Mouse (Mus musculus): Measurements from ENCODE around the gene Nup214.
"Not testable (repeated sequence)": the region's sequence is repeated elsewhere in the genome, so short reads cannot be mapped to it uniquely, and the experiment has no call there.

The Nup214 gene

GRCm38 (mm10) chr2:31963491-31963890 is 10.7 kb upstream of the Nup214 start:
- no peak for DNase-seq (ENCODE audit: low spot score in 2 of 2)

- no peak for DNase-seq (ENCODE audit: low spot score in 2 of 2)
Measured at GRCm38 (mm10) chr2:31964191-31964590, 10.0 kb upstream of the Nup214 start.

GRCm38 (mm10) chr2:31965110-31965509 is 9.1 kb upstream of the Nup214 start:
- DNase-seq (ENCODE audit: low spot score in 2 of 2), result no peak

GRCm38 (mm10) chr2:31966801-31967200 is 7.4 kb upstream of the Nup214 start:
- no peak for DNase-seq (ENCODE audit: low spot score in 2 of 2)

- DNase-seq (ENCODE audit: low spot score in 2 of 2), result no peak
Measured at GRCm38 (mm10) chr2:31972589-31972988, 1.6 kb upstream of the Nup214 start.

- DNase-seq (ENCODE audit: low spot score in 2 of 2), result no peak
Measured at GRCm38 (mm10) chr2:31974809-31975371, 654 bp downstream of the Nup214 start.

- DNase-seq (ENCODE audit: low spot score in 2 of 2), result no peak
Measured at GRCm38 (mm10) chr2:31987774-31988173, 13.5 kb downstream of the Nup214 start.

GRCm38 (mm10) chr2:31990961-31991360 is 16.7 kb downstream of the Nup214 start:
- DNase-seq (ENCODE audit: low spot score in 2 of 2), result no peak

GRCm38 (mm10) chr2:31994896-31995295 is 20.7 kb downstream of the Nup214 start:
- no peak for DNase-seq (ENCODE audit: low spot score in 2 of 2)

GRCm38 (mm10) chr2:31996060-31996459 is 21.8 kb downstream of the Nup214 start:
- DNase-seq (ENCODE audit: low spot score in 2 of 2), result no peak

GRCm38 (mm10) chr2:31997539-31997938 is 23.3 kb downstream of the Nup214 start:
- DNase-seq (ENCODE audit: low spot score in 2 of 2), result no peak

- no peak for DNase-seq (ENCODE audit: low spot score in 2 of 2)
Measured at GRCm38 (mm10) chr2:31998443-31998842, 24.2 kb downstream of the Nup214 start.

GRCm38 (mm10) chr2:32008311-32008710 is 34.1 kb downstream of the Nup214 start:
- DNase-seq (ENCODE audit: low spot score in 2 of 2), result no peak

GRCm38 (mm10) chr2:32008716-32009115 is 34.5 kb downstream of the Nup214 start:
- no peak for DNase-seq (ENCODE audit: low spot score in 2 of 2)

- DNase-seq (ENCODE audit: low spot score in 2 of 2), result no peak
Measured at GRCm38 (mm10) chr2:32019704-32020103, 45.5 kb downstream of the Nup214 start.

GRCm38 (mm10) chr2:32020229-32020628 is 46.0 kb downstream of the Nup214 start:
- DNase-seq (ENCODE audit: low spot score in 2 of 2), result no peak

- no peak for DNase-seq (ENCODE audit: low spot score in 2 of 2)
Measured at GRCm38 (mm10) chr2:32024372-32024771, 50.1 kb downstream of the Nup214 start.

GRCm38 (mm10) chr2:32029636-32030035 is 55.4 kb downstream of the Nup214 start:
- DNase-seq (ENCODE audit: low spot score in 2 of 2), result peak in 1 of 2 experiments; percentile 29

GRCm38 (mm10) chr2:32033436-32033835 is 59.2 kb downstream of the Nup214 start:
- no peak for DNase-seq (ENCODE audit: low spot score in 2 of 2)

GRCm38 (mm10) chr2:32034206-32034605 is 60.0 kb downstream of the Nup214 start:
- DNase-seq (ENCODE audit: low spot score in 2 of 2), result no peak

- DNase-seq (ENCODE audit: low spot score in 2 of 2), result no peak
Measured at GRCm38 (mm10) chr2:32037279-32037858, 63.1 kb downstream of the Nup214 start.

GRCm38 (mm10) chr2:32038661-32039081 is 64.4 kb downstream of the Nup214 start:
- DNase-seq (ENCODE audit: low spot score in 2 of 2), result no peak

- DNase-seq (ENCODE audit: low spot score in 2 of 2), result not testable (repeated sequence)
Measured at GRCm38 (mm10) chr2:32040646-32041045, 66.4 kb downstream of the Nup214 start.

- no peak for DNase-seq (ENCODE audit: low spot score in 2 of 2)
Measured at GRCm38 (mm10) chr2:32041087-32041486, 66.9 kb downstream of the Nup214 start.

All from cerebellum, postnatal 4 days (tissue).